Mouse (Mus musculus): Measurements from ENCODE around the gene Washc3. TPM values are rescaled to one million over a fixed set of nuclear protein-coding genes. Genes with fewer than 3 reads are reported as not detected.

Gene Washc3
- polyA plus RNA-seq, 1 experiment: 1.1 TPM

GRCm38 (mm10) chr10:88284343-88284990 lies 83.6 kb downstream of the Washc3 start:
- Histone ChIP-seq H3K9me3 (ENCODE audit: control insufficient read depth, low read length) (no peaks in the 10 kb centered on the region), H3K4me3 (replicated peaks) (no peak overlapping the region), H3K27me3 (ENCODE audit: control insufficient read depth) (no peaks in the 10 kb centered on the region), H3K4me1 (ENCODE audit: control insufficient read depth) (no peaks in the 10 kb centered on the region), H3K36me3 (ENCODE audit: control insufficient read depth) (no peaks in the 10 kb centered on the region)
- TF ChIP-seq GATA1 (IDR thresholded peaks at IDR 0.05; ENCODE audit: low read length): no peak
- TF ChIP-seq TAL1 (IDR thresholded peaks at IDR 0.05; ENCODE audit: low read length): no peak

- Histone ChIP-seq H3K36me3 (ENCODE audit: control insufficient read depth) (no peaks in the 10 kb centered on the region), H3K9me3 (ENCODE audit: control insufficient read depth, low read length) (no peaks in the 10 kb centered on the region), H3K4me3 (replicated peaks) (no peak overlapping the region), H3K27me3 (ENCODE audit: control insufficient read depth) (no peaks in the 10 kb centered on the region), H3K4me1 (ENCODE audit: control insufficient read depth) (no peaks in the 10 kb centered on the region)
- TF ChIP-seq TAL1 (IDR thresholded peaks at IDR 0.05; ENCODE audit: low read length) (no peak), GATA1 (IDR thresholded peaks at IDR 0.05; ENCODE audit: low read length) (no peak)
These were observed 86.4 kb downstream of the Washc3 start for GRCm38 (mm10) chr10:88287261-88287660.

- no peaks in the 10 kb centered on the region for H3K9me3 ChIP-seq (ENCODE audit: control insufficient read depth, low read length)
- H3K27me3 ChIP-seq (ENCODE audit: control insufficient read depth): no peaks in the 10 kb centered on the region
- no peaks in the 10 kb centered on the region for H3K4me1 ChIP-seq (ENCODE audit: control insufficient read depth)
- H3K36me3 ChIP-seq (ENCODE audit: control insufficient read depth): no peaks in the 10 kb centered on the region
- TF ChIP-seq GATA1 (IDR thresholded peaks at IDR 0.05; ENCODE audit: low read length) (no peak), TAL1 (IDR thresholded peaks at IDR 0.05; ENCODE audit: low read length) (no peak)
- H3K4me3 ChIP-seq (replicated peaks): no peak overlapping the region
These were observed 87.2 kb downstream of the Washc3 start for GRCm38 (mm10) chr10:88288061-88288460.

- Histone ChIP-seq H3K4me1 (ENCODE audit: control insufficient read depth) (no peaks in the 10 kb centered on the region), H3K36me3 (ENCODE audit: control insufficient read depth) (no peaks in the 10 kb centered on the region), H3K9me3 (ENCODE audit: control insufficient read depth, low read length) (0 out of 2 replicates have a peak, but pooled peaks cover 2% of the 10 kb centered on the region), H3K27me3 (ENCODE audit: control insufficient read depth) (no peaks in the 10 kb centered on the region), H3K4me3 (replicated peaks) (no peak overlapping the region)
- TF ChIP-seq GATA1 (IDR thresholded peaks at IDR 0.05; ENCODE audit: low read length) (no peak), TAL1 (IDR thresholded peaks at IDR 0.05; ENCODE audit: low read length) (no peak)
These were observed 94.2 kb downstream of the Washc3 start for GRCm38 (mm10) chr10:88295091-88295490.

Other genes with a start within 250 kb of the Washc3 start
- gene Pmch, start 110.0 kb upstream of the Washc3 start, polyA plus RNA-seq (2012): not detected in 2 replicates
- gene Parpbp, start 54.2 kb upstream of the Washc3 start, polyA plus RNA-seq (2012): 0.26 and 0.31 TPM in 2 replicates
- gene Nup37, start 54.1 kb upstream of the Washc3 start, polyA plus RNA-seq (2012): 0.04 and 0.20 TPM in 2 replicates
- not detected in 2 replicates for gene Dram1, start 178.0 kb downstream of the Washc3 start, polyA plus RNA-seq (2012)
- gene Gnptab, start 178.0 kb downstream of the Washc3 start, polyA plus RNA-seq (2012): 0.01 and 0.08 TPM in 2 replicates